Mouse (Mus musculus): ENCODE results near the gene Lamp2.

GRCm38 (mm10) chrX:38402004-38402403 lies 54.2 kb downstream of the Lamp2 start:
- TF ChIP-seq CTCF (IDR thresholded peaks at IDR 0.05) (no peak), EP300 (IDR thresholded peaks at IDR 0.05) (peak; percentile 67)
